Mouse (Mus musculus) adrenal gland (tissue): ENCODE results near the gene Ifnar2.

Source experiments
- intact Hi-C: fragments of 180-260 bp; cut with DNase I; formaldehyde crosslinking; loops from one replicate; pipeline ENCODE4 v1.15.1; 2025
- long read RNA-seq, 2 experiments: library from polyadenylated mRNA; unstranded; transcript quantifications; one replicate each; pipeline ENCODE4 v2.0.0; 2020; ENCODE audit warnings: borderline replicate concordance in 1 of 2; ENCODE audit not compliant: insufficient replicate concordance in 1 of 2

Ifnar2 gene
- long read RNA-seq, experiment 1, transcript Ifnar2-201 (9 exons, 3,047 nt): minor isoform, 14 of 171 reads
- long read RNA-seq, experiment 1, transcript Ifnar2-203 (7 exons, 1,099 nt): major isoform, 137 of 171 reads
- long read RNA-seq, experiment 1, partial matches to known transcripts: 7 of 171 reads
- long read RNA-seq, experiment 1, other reads (novel, unspliced or antisense): 12 of 171 reads
- long read RNA-seq, experiment 2, transcript Ifnar2-201 (9 exons, 3,047 nt): minor isoform, 10 of 154 reads
- long read RNA-seq, experiment 2, transcript Ifnar2-203 (7 exons, 1,099 nt): major isoform, 112 of 154 reads
- long read RNA-seq, experiment 2, partial matches to known transcripts: 18 of 154 reads
- long read RNA-seq, experiment 2, other reads (novel, unspliced or antisense): 9 of 154 reads

DNA sequence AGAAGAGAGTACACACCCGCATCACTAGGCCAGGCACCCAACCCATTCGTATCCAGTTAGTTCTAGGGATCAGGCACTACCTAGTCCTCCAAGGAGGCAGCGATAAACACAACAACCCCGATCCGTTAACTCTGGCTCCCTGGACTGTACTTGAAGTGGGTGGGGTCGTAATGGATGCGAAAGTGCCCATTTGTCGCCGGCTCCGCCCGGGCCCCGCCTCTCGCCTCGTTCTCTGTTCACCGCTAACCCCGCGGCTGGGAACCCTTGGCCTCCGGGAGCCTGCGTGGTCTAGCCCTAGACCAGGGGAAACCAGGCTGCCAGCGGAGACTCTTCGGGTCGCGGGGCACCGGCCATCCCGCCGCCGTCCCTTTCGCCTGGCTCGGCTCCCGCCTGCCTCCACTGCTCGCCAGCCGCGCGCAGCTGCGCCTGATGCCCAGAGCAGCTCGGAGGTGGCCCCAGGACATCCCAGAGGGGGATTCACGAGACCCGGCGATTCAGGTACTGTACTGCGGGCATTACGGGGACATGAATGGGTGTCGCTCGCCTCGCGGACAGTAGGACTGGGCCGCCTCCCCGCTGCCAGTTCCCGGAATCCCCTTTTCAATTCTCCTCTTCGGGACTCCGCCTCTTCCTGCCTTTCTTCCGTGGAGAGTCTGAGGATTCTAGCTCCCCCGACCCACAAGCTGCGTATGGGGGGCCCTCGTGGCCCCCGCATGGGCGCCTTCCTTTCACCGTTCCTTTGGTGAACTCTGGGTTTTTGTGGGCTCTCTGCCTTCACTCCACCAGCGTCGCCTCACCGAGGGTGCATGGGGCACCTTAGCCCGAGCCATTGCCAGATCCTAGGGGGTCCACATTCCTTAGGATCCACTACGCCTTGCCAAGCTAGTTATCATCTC, at the start of gene Ifnar2:
Gene Ifnar2 (plus strand): TSS at position 207 of the 896 bp plus-strand sequence.
- intact Hi-C loops: no loop called here

- intact Hi-C loops: no loop called here
Observed at GRCm38 (mm10) chr16:91327605-91328004, 45.0 kb upstream of the Ifnar2 start.

DNA sequence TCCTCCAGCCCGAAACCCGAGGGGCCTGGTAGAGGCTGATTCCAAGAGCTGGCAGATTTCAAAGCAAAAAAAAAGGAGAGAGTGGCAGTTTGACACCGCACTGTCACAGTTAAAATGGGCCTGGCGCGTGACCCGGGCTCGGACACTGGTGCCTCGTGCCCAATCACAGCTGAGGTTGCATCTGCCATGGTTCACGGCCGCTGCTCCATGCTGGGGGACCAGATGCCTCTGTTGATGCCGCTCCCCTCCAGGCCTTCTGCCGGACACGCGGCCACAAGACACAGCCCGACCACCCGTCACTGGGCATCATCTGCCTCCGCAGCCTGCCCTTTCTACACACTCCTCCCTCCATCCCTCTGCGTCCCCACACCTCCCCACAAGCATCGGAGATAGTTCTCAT, 43.7 kb upstream of the Ifnar2 start:
- intact Hi-C loops: no loop called here

GRCm38 (mm10) chr16:91330496-91330895, 42.1 kb upstream of the Ifnar2 start:
- intact Hi-C loops: no loop called here

DNA sequence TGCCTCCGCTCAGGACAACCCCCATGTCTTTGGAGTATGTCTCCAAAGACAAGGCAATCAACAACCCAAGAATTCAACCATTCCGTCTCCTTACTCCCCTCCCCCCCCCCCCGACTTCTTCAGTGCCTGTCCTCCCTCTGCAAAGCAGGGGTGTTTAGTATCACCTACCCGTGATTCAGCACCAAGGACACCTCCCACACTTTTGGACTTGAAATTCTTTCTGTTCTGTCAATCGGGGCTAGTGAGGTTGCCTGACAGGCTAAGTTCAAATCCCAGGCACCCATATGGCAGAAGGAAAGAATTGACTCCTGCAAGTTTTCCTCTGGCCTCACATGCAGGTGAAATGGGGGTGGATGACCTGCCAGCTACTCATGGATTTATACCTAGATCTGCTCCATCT, 41.4 kb upstream of the Ifnar2 start:
- intact Hi-C loops: no loop called here

- intact Hi-C loops: no loop called here
Observed at GRCm38 (mm10) chr16:91332880-91333279, 39.7 kb upstream of the Ifnar2 start.

DNA sequence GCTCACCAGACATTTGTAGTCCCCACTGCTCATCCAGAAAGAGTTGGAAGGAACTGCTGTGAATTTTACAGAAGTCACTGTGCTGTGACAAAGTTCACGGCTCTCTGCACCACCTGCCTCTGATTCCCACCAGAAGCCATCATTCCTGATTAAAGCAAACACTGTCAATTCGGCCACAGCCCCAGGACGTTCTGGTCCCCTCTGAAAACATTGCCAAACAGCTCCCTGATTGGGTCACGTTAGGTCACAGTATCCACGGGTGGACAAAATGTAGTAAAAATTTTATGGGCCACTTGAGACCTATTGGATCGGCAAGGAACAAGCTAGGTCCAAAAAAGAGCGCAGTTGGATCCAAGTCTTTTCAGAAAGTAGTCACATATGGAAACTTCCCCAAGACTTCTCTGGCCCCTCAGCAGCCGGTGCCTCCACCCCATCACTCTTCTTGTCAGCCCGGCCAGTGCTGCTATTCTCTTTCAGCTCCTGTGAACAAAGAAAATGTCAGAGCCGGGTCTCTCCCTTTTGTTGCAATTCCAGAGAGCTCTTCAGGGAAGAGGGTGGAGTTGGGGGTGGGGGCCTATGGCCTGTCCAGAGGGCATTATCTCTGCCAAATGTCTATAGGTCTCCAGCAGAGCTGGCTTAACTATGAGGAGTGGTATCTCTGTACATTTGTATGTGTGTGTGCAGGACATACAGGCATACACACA, 38.2 kb upstream of the Ifnar2 start:
- intact Hi-C loops: no loop called here

DNA sequence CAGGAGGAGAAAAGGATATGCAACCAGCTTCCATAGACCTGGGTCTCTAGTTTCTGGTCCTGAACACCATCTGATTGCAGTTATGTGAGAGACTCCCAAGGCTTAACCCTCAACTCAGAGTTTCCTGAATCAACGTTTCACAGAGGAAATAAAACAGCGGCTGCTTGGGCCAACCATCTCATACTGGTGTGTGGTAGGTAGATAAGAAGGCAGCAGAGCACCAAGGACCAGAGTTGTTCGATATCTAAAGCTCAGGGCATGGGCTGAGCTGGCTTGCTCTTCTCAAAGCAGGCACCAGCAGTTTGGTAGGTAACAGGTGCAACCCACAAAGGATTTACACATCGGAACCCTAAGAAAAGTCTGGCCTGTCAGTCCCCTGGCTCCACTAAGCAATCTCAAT, 35.8 kb upstream of the Ifnar2 start:
- intact Hi-C loops: no loop called here

DNA sequence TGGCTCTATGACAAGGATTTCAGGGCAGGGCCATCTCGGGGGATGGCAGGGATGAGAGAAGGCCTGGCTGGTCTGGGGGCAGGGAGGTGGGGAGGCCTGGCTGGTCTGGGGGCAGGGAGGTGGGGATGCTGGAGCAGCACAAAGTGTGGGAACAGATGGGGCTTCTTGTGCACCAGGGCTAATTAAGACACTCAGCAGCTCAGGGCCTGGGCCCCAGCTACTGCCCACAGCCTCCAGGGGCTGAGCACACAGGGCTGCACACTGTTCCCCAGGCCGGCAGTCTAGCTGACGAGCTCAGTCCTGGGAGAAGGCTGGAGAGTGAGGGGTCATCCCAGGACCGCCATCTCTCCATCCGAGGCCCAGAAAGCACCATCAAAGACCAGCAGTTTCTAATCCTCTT, 35.1 kb upstream of the Ifnar2 start:
- intact Hi-C loops: no loop called here

DNA sequence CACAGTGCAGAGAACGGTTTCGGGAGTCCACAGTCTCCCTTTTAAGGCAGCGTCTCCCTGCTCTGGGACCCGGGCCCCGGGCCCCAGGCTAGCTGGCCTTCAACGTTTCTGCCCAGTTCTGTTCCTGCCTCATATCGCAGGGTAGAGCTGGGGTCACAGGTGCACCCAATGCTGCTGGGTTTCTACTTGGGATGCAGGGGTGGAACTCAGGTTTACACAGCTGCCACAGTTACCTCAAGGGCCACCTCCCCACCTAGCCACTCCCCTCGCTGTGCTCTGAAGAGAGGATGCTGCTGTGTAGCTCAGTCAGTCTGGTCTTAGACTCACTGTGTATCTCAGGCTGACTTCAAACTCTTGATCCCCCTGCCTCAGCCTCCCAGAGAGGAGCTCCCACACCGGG, 26.1 kb upstream of the Ifnar2 start:
- intact Hi-C loops: no loop called here

DNA sequence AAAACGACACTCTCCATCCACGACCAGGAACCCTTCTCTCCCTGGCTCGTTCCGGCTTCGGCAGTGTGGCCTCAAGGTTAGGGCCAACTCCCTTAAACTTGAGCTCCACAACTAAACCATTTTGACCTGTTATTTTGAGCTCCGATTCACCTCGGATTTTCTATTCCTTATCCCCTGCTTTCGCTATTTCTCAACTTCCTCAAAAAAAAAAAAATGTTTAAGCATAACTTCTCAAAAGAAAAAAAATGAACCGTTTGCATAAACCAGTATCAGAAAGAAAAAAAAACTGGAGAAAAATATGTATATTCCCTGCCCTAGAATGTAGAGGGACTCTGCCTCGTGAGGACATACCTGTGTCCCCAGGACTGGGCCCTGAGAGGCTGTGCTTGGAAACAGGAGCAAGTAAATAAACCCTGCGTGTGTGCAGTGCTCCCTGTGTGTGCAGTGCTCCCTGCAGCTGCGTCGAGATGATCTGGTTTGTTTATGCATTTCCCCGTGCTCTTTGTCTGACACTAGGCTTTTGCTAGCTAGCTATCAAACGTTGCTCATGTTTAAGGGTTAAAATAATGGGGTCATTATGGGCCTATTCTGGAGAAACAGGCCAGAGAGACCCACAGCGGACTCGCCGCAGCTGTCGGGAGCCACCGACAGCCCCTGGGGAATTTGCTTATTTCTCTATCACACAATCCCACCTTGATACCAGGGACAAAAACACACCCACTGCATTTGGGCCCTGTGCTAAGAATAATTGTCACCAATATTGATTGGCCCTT, 24.9 kb upstream of the Ifnar2 start:
- intact Hi-C loops: no loop called here

GRCm38 (mm10) chr16:91348264-91348565, 24.4 kb upstream of the Ifnar2 start:
- intact Hi-C loops: no loop called here

- intact Hi-C loops: no loop called here
Observed at GRCm38 (mm10) chr16:91348588-91349330, 23.8 kb upstream of the Ifnar2 start.

- intact Hi-C loops: loop anchor here (1.0 kb wide), 1 partner anchor 271 kb away; no protein-coding TSS in a partner anchor
Observed at GRCm38 (mm10) chr16:91352084-91352562, 20.5 kb upstream of the Ifnar2 start.

DNA sequence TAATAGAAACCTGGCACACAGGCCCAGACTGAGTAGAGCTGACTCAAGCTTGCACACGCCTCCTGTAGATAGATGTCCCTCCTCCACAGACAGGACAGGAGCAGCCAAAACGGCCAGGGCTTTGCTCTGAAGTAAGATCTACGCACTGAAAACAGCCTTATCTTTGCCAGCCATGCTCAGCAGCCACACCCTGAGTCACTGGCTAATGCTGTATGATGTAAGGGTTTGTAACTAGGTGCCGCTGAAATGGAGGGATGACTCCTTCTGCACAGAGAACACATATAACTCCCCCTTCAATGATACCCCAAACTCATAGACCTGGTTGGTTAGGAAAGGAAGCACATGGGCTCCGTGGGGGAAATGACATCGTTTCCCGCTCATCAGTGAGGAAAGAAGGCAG, 19.8 kb upstream of the Ifnar2 start:
- intact Hi-C loops: loop anchor here (1.0 kb wide), 1 partner anchor 271 kb away; no protein-coding TSS in a partner anchor

DNA sequence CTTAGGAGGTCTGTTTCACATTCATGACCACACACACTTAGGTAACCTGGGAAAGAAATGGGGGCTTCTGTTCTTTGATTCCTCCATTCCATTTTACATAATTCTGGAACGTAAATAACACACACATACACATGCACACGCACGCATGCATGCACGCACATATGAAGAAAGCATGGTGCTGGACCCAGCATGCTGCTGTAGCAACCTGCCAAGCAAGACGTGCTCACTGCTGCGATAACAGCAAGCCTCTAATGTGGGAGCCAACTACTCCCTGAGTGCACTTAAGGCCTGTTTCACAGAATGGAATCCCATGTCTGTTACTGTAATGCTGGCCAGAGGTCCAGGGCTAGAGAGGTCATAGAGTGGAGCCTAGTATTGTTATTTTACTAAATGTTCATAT, 19.4 kb upstream of the Ifnar2 start:
- intact Hi-C loops: no loop called here

DNA sequence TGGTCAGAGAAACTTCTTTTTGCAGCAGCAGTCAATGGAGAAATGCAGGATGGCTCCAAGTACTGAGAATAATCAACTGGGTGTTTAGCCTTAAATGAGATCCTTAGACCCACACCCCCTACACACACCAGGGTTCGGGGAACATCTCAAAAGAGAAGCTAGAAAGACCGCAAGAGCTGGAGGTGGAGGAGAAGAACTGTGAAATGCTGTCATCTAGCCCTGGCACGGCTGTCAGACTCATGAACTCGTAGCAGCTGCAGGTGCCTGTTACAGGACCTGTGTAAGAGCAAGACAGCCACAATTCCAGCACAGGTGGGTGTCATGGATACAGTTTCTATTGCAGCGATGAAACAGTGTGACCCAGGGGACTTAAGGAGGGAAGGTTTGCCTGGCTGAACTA, 18.9 kb upstream of the Ifnar2 start:
- intact Hi-C loops: no loop called here

GRCm38 (mm10) chr16:91354599-91354998, 18.0 kb upstream of the Ifnar2 start:
- intact Hi-C loops: no loop called here

GRCm38 (mm10) chr16:91355160-91355559, 17.4 kb upstream of the Ifnar2 start:
- intact Hi-C loops: loop anchor here (5.0 kb wide), 1 partner anchor 107 kb away; no protein-coding TSS in a partner anchor
